Mouse (Mus musculus) heart, adult 8-10 months (tissue): ENCODE results near the gene Cep350. TPM values are rescaled to one million over a fixed set of nuclear protein-coding genes. Genes with fewer than 3 reads are reported as not detected.

ENCODE experiments used
- DNase-seq: peaks from one replicate; pipeline ENCODE4 v3.0.0; 2022; ENCODE audit warnings: low spot score
- total RNA-seq, 4 experiments: library from RNA; stranded (reverse); gene quantifications; 2 replicates each; pipeline ENCODE4 v1.2.4; 2022

Cep350 gene
- 10 to 100 TPM; 36.6 to 44.2 (median 39.7) TPM for total RNA-seq

- DNase-seq, result peak; percentile 98
Measured at GRCm38 (mm10) chr1:155973068-155973718, at the start of gene Cep350. TSS of gene Cep350 (minus strand) at chr1:155973255.

- DNase-seq, result no peak
Measured at GRCm38 (mm10) chr1:156020402-156020801, 47.3 kb upstream of the Cep350 start.

GRCm38 (mm10) chr1:156019800-156020199 lies 46.7 kb upstream of the Cep350 start:
- DNase-seq, result no peak

GRCm38 (mm10) chr1:156009003-156009402 lies 35.9 kb upstream of the Cep350 start:
- no peak for DNase-seq

DNA sequence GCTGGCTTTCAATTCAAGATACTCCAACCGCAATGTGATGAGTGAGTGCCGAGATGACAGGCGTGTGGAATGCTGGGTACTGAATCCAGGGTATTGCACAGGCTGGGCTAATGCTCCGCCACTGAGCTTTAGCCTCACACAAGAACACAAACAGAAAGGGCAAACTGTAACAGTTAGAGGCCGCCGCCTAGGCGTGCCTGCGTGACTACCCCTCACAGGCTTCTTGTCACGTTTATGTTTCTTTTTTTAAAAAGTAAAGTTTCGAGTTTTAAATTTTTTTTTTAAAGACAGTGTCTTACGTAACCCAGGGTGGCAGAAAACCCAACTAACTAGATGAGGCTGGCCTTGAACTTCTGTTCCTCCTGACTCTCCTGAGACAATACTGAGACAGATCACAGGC lies 32.9 kb upstream of the Cep350 start:
- DNase-seq, result no peak

DNA sequence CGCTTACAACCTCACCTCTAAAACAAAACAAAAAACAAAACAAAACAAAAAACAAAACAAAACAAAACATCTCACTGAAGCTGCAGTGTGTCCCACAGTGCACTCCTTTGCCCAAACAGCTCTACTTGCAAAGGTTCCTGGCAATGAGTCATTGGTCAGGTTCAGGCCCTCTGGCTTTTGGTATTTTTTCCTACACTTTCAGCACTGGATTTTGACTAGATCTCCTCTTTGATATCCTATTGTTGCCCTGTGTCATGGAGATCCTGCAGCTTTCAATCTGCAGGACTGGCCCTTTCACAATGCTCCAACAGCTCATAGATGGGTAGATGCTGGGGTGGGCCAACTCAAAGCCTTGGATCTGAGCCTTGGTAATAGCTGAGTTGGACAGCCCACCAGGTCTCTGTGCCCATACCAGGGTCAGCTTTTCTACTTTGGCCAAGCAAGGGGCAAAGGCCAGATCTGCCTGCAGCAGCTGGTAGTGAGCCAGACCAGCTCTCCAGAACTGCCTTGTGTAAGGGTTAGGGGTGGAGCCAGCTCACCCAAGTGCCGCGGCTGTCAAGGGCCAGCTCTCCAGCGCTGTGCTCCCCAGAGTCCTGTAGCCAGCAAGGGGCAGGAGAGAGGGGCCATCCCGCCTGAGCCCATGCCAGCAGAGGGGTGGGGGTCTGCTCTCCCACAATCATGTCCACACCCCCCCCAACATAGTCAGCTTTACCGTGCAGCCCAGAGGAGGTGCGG lies 30.3 kb upstream of the Cep350 start:
- DNase-seq, result no peak

DNA sequence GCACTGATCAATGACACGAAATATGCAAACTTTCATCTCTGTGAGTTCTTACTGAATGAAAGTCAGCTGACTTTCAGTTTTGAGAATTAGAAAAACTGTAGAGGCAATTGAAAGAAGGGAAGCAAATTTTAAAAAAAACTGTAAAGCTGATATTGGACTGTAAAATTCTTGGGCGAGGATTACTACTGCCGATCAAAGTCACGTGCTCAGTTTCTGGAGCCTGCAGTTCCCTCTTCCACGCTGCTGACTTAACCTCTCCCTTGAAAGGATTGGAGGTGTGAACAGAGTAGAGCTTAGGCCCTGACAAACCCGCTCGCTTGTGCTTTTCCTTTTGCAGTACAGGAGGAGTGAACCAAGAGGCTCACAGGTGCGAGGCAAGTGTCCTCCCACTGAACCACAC lies 29.3 kb upstream of the Cep350 start:
- no peak for DNase-seq

DNA sequence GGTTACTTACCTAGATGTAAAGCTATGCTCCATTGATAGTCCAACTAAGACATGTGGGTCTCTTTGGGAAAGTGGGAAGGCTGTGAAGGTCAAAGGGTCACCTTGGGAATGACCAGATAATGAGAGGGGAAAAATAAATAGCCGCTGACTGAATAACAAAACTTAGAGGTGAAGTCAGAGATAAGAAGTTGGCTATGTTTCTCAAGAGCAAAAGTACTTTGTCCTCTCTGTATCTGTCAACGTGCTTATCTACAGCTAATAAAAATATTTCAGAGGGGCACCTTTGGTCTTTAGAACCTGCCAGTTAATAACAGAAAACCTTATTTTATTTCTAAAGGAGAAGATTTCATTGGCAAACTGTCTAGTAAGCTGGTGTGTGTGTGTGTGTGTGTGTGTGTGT lies 22.6 kb upstream of the Cep350 start:
- DNase-seq, result no peak

- DNase-seq, result no peak
Measured at GRCm38 (mm10) chr1:155994524-155994923, 21.5 kb upstream of the Cep350 start.

DNA sequence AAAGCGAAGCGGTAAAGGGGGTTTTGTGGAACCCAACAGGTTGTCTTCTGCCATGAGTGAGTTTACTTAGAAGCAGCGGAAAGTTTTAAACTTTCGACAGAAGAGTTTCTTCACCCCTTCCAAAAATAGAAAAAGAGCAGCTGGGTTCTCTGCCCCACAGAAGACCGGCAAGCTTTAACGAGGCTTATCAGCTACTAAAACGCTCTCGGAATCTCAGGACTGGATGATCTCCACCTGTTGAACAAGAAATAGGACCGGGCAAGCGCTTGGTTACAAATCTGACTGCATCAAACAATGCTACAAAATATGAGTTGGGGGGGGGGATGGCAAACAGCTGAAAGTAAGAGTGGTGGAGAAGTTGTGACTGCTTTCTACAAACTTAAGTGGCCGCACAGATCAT lies 17.3 kb upstream of the Cep350 start:
- DNase-seq, result no peak

GRCm38 (mm10) chr1:155989387-155989786 lies 16.3 kb upstream of the Cep350 start:
- DNase-seq, result no peak

DNA sequence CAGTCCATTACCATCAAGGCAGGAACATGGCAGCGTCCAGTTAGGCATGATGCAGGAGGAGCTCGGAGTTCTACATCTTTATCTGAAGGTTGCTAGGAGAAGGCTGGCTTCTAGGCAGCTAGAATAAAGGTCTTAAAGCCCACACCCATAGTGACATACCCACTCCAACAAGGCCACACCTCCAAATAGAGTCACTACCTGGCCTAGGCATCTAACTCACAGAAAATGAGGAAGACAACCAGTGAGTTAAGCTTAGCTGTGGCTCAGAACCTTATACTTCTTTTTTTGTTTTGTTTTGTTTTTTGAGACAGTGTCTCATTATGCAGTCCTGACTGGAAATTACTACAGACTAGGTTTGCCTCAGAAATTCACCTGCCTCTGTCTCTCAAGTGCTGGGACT lies 14.6 kb upstream of the Cep350 start:
- DNase-seq, result no peak

DNA sequence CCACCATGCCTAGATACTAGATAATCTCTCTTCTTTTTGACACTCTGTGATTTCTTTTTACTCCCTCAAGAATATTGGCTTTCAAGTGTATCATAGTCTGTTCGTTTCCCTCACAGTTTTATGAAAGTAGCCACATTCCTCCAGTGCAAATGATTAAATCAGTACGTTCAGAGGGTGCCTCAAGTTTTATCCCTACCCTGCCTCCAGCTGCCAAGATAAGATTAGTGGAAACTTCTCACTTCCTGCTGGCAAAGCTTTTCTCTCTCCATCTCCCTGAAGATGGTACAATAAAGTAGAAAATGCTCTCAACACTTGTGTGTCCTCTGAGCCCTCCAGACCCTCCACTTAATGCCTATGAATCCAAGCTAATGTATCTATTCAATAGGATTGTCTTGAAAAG lies 1.9 kb upstream of the Cep350 start:
- no peak for DNase-seq

- DNase-seq, result no peak
Measured at GRCm38 (mm10) chr1:155973719-155974379, 794 bp upstream of the Cep350 start.

DNA sequence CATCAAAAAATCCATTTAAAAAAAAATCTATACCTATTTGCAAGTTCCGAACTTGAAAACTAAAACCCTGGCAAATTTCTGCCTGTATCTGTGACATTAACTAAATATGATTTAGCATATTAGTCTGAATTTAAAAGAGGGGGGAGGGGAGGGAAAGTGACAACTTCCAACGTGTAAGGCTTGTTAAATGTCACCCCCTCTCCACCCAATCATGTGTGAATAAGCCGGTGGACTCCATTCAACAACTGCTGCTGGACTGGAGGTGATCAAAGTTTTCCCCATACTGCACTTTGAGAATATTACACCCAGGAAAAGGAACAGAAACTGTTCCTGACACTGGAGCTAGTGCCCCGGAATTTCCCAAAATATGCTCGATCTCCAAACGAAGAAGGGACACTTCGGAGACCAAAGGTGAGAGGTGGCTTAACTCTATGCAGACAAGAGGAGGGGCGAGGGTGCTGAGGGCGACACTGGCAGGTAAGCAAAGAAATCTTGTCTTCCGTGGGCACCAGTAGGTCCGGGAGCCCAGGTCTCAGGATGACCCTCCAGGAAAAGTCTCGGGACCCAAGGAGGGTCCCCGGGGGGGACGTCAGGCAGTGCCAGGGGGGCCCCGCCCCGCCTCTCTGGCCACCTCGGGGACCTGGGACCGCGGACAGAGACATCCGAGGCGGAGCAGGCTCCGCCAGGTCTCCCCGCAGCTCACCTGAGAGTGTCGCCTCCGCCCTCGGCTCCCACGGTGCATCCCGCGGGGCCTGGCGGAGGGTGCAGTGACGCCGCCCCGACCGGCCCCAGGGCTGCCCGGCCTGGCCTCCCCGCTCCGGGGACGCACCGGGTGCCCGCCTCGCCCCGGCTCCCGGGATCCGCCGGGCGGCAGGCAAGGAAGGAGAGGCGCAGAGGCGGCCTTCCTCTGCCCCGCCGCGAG lies 648 bp downstream of the Cep350 start:
- DNase-seq, result no peak

DNA sequence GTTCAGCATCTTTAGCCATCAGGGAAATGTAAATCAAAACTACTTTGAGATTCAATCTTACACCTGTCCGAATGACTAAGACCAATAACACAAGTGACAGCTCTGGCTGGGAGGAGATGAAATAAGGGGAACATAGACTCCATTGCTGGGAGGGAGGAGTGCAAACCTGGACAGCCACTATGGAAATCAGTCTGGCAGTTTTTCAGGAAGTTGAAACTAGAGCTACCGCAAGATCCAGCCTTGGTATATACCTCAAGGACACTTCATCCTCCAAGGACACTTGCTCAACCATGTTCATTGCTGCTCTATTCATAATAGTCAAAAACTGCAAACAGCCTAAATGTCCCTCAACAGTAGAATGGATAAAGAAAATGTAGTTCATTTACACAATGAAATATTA lies 23.9 kb downstream of the Cep350 start:
- no peak for DNase-seq

- DNase-seq, result no peak
Measured at GRCm38 (mm10) chr1:155944361-155944760, 28.7 kb downstream of the Cep350 start.

DNA sequence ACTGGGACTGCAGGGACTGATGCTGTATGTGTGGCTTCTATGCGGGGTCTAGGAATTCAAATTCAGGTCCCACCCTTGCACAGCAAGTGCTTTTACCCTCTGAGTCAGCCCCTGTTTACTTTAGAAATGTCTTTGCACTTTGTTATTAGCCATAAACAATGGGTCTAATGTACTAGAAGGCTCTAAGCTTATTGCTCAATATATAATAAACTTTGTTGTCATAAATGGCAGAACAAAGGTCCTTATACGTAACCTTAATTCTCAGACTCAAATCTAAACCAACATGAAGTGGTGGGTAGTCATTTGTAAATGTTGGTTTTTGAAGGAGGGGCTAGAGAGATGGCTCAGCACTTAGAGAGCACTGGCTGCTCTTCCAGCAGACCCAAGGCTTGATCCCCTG lies 35.6 kb downstream of the Cep350 start:
- no peak for DNase-seq

- DNase-seq, result no peak
Measured at GRCm38 (mm10) chr1:155934702-155935101, 38.4 kb downstream of the Cep350 start.

DNA sequence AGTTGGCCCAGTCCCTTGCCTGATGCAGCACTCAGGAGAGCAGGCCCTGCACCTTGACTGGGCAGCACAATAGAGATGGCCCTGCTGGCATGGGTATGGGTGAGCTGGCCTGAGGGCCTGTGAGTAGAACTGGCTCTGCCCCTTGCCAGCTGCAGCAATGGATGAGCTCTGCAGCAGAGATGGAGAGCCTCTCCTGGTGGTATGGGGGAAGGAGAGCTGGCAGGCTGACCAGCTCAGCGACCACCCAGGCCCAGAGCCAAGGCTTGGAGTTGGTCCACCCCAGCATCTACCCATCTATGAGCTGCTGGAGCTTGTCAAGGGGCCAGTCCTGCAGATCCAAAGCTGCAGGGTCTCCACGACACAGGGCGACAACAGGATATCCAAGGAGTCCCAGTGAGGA lies 69.5 kb downstream of the Cep350 start:
- no peak for DNase-seq

DNA sequence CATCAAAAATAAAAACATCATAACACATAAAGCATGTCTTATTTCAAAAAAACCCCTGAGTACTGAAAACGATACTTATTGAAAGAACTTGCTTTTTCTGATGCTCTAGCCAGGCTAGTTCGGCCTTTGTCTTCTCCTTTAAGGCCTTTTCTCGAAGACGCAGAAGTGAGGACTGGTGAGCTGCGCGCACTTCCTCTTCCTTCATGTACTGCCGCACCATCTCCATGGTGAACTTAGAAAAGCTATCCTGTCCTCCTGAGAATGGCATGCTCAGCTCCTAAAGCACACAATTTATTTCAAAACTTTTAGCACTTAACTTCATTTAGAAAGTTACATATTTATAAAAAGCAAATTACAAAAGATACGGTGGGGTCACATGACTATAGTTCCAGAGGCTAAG lies 71.7 kb downstream of the Cep350 start:
- no peak for DNase-seq

DNA sequence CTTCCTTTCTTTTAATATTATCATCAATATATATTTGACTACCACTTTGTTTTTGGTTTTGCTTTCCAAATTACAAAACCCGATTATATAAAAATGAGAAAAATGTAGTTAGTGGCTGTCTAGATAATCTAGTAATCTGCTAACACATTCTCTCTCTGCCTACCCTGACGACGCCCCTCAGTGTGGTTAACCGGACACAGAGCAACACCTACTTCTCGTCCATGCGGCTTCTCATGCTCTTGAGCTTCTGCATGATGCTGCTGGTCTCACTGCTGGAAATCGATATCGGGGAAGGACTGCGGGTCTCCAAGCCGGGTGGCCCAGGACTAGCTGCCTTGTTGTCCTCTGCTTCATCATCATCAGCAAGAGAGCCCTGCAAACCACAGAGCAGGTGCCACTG lies 78.7 kb downstream of the Cep350 start:
- no peak for DNase-seq
